Mouse (Mus musculus): ENCODE data around the gene Clasp2.
"Not testable (repeated sequence)": the region's sequence is repeated elsewhere in the genome, so short reads cannot be mapped to it uniquely, and the experiment has no call there.

Clasp2 gene

GRCm38 (mm10) chr9:113741108-113741636 is at the start of gene Clasp2:
Gene Clasp2, plus strand, starts transcription at chr9:113741473.
- peak; percentile 60 for DNase-seq (ENCODE audit: low read depth)

- DNase-seq (ENCODE audit: low read depth) = no peak
Observed at GRCm38 (mm10) chr9:113701441-113702160, 39.7 kb upstream of the Clasp2 start.

- DNase-seq (ENCODE audit: low read depth) = no peak
Observed at GRCm38 (mm10) chr9:113706108-113706507, 35.2 kb upstream of the Clasp2 start.

GRCm38 (mm10) chr9:113706841-113707240 is 34.4 kb upstream of the Clasp2 start:
- no peak for DNase-seq (ENCODE audit: low read depth)

GRCm38 (mm10) chr9:113707481-113708360 is 33.6 kb upstream of the Clasp2 start, which contains the start of gene Pdcd6ip:
Gene Pdcd6ip, minus strand, starts transcription at chr9:113708259.
- peak; percentile 77 for DNase-seq (ENCODE audit: low read depth)

- no peak for DNase-seq (ENCODE audit: low read depth)
Observed at GRCm38 (mm10) chr9:113708361-113709280, 32.7 kb upstream of the Clasp2 start.

GRCm38 (mm10) chr9:113710871-113711270 is 30.4 kb upstream of the Clasp2 start:
- no peak for DNase-seq (ENCODE audit: low read depth)

GRCm38 (mm10) chr9:113719063-113719462 is 22.2 kb upstream of the Clasp2 start:
- no peak for DNase-seq (ENCODE audit: low read depth)

GRCm38 (mm10) chr9:113724646-113725045 is 16.6 kb upstream of the Clasp2 start:
- no peak for DNase-seq (ENCODE audit: low read depth)

- DNase-seq (ENCODE audit: low read depth) = not testable (repeated sequence)
Observed at GRCm38 (mm10) chr9:113725609-113726008, 15.7 kb upstream of the Clasp2 start.

- no peak for DNase-seq (ENCODE audit: low read depth)
Observed at GRCm38 (mm10) chr9:113726131-113726530, 15.1 kb upstream of the Clasp2 start.

GRCm38 (mm10) chr9:113726991-113727680 is 14.1 kb upstream of the Clasp2 start:
- DNase-seq (ENCODE audit: low read depth) = no peak

GRCm38 (mm10) chr9:113731540-113731939 is 9.7 kb upstream of the Clasp2 start:
- no peak for DNase-seq (ENCODE audit: low read depth)

- DNase-seq (ENCODE audit: low read depth) = no peak
Observed at GRCm38 (mm10) chr9:113735920-113736319, 5.4 kb upstream of the Clasp2 start.

- no peak for DNase-seq (ENCODE audit: low read depth)
Observed at GRCm38 (mm10) chr9:113738021-113738420, 3.3 kb upstream of the Clasp2 start.

- no peak for DNase-seq (ENCODE audit: low read depth)
Observed at GRCm38 (mm10) chr9:113738941-113739340, 2.3 kb upstream of the Clasp2 start.

GRCm38 (mm10) chr9:113741637-113742137 is 414 bp downstream of the Clasp2 start:
- DNase-seq (ENCODE audit: low read depth) = peak; percentile 53

- DNase-seq (ENCODE audit: low read depth) = no peak
Observed at GRCm38 (mm10) chr9:113742361-113742794, 1.1 kb downstream of the Clasp2 start.

- DNase-seq (ENCODE audit: low read depth) = no peak
Observed at GRCm38 (mm10) chr9:113743291-113743690, 2.0 kb downstream of the Clasp2 start.

GRCm38 (mm10) chr9:113749356-113749755 is 8.1 kb downstream of the Clasp2 start:
- no peak for DNase-seq (ENCODE audit: low read depth)
